Mouse (Mus musculus) megakaryocyte, adult 5-6 weeks (primary cell): ENCODE data around the gene Slc13a1. TPM values are rescaled to one million over a fixed set of nuclear protein-coding genes. Genes with fewer than 3 reads are reported as not detected.
A peak's percentile ranks its signal among the peaks of the same experiment; 100 is the strongest.

Experiments
- ATAC-seq: 2 replicates; pipeline ENCODE4 v1.8.0; 2016; ENCODE audit warnings: mild to moderate bottlenecking, inconsistent platforms; ENCODE audit not compliant: poor library complexity, severe bottlenecking
- total RNA-seq, 2 experiments: library from RNA; stranded (forward) in 1 of 2; stranded (reverse) in 1 of 2; fragments of 153-499, 151-499 nt in 1 of 2; fragments of 221-1000, 200-1000 nt in 1 of 2; gene quantifications; 2 replicates each; pipeline versions ENCODE4 v1.2.3 to v1.2.4; 2015 to 2017

Gene Slc13a1
- total RNA-seq, 2 experiments from 2014 or later, result not detected

DNA sequence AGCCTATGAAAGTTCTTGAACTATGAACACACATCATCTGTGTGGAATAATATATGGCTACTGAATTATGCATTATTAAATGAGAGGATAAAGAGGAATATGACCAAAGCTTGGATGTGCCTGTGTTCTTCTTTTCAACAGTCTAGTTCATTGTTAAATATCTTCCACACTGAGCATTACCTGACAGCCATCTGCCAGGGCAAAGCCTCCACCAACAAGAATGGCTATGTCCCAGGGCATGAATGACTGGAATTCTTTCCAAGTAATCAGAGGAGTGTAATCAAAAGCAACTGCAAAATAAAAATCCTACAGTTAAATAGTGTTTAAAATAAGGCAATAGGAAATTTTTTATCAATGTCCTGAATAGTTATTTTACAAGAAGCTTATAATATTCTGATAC, 70.5 kb downstream of the Slc13a1 start:
- ATAC-seq, result no peak

DNA sequence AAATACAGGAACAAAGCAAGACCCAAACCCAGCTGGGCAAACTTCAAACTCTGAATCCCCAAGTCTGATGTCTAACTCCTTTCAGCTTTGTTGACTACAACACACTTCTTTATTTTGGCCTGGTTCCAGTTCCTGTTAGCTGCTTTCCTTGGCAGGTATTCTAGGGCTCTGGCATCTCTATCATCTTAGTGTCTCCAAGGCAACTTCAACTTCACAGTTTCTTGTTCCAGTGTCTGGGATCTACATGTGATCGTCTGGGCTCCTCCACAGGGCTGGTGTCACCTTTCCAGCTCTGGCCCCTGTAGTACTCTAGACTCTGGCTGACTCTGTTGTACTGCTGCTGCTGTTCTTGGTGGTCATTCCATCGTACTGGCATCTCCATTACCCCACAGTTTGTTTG, 91.8 kb downstream of the Slc13a1 start:
- no peak for ATAC-seq

DNA sequence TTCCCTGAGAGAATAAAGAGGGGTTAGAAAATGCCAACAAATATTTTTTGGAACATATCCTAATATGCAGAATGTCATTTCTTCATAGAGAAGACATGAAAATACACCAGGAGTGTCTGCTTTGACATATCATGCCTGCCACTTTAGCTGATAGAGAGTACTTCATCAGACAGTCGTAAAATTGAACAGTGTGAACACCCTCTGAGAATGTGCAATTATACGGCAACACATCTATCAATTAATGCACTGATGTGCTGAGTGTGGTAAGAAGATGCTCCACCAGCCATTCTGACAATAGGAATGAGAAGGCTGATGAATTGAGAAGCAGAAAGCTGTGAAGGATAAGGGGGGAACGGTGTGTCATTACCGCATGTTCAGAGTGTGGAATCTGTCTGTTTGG, 95.1 kb downstream of the Slc13a1 start:
- no peak for ATAC-seq

DNA sequence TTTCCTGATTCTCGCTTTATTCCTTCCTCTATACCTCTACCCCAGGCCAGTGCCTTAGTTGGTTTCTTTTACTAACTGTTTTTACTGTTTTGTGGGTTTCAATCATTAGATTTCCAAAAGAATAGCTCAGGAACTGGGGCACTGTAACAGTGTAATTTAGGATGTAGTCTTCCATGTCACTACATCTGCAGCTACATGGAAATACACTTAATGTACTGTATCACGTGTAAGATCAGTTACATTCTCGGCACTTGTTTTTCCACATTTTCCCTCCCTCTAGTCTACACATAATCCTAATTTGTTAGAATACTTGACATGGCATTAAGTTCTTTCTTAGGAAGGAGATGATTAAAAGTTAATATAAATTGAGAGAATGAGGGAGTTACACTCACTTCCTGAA, 108.1 kb downstream of the Slc13a1 start:
- no peak for ATAC-seq

DNA sequence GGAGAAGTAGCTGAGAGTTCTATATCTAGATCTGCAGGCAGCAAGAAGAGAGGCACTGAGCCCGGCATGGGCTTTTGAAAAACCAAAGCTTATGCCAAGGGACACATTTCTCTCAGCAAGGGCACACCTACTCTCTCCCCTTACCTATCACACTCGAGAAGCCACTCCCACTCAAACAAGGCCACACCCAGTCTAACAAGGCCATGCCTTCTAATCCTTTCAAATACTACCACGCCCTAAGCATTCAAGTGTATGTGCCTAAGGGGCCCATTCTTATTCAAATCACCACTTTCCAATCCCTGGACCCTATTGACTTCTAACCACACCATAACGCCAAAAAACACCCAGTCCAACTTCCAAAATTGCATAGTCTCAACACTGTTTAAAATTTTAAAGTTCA, 112.8 kb downstream of the Slc13a1 start:
- ATAC-seq, result no peak

DNA sequence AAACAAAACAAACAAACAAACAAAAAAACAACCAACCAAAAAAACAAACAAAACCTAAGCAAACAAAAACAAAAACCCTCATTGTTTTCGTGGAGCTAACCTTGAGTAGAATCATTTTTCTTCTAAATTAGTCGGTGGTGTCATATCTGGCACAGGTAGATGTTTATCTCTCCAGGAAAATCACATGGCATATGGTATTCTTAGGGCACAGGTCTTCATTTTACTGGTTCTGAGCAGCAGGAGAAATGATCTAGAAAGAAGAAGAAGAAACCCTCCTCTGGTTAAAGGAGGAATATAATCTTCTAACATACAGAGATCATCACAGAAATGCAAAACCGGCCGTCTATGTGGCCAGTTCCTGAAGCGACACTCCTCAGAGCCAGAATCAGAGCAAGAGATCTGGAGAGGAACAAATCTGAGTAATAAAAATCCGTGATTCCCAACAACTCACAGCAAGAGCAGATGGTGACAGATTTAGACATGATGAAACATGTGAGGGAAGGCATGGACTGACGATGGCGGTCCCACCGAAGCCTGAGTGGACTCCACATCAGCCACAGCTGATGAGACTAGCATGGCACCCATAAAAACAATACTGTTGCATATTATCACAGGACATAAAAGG, 113.7 kb downstream of the Slc13a1 start:
- no peak for ATAC-seq

DNA sequence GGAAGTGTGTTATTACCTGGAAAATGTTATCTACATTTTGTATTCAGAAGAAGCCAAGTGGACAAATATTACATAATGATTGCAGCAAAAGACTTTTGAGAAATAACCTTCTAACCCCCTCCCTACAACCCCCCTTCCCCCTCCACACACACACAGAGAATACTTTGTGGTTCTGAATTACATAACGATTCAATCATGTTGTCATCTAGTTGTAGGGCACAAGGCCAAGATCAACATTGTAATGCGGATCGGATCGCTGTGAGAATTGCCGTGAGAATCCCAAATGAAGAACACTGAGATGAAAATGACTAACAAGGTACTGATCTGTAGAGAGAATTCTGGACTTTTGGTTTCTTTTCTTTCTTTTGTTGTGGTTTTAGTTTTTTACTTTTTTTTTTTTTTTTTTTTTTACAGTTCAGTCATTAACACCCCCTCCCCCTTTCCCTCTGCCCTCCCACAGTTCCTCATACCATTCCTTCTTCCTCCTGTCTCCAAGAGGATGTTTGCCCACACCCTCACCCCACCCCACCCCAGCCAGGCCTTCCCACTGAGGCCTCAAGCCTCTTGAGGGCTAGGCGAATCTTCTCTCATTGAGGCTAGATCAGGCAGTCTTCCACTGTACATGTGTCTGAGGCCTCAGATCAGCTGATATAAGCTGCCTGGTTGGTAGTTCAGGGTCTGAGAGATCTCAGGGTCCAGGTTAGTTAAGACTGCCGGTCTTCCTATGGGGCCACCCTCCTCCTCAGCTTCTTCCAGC, 120.7 kb downstream of the Slc13a1 start:
- ATAC-seq, result peak; percentile 74

DNA sequence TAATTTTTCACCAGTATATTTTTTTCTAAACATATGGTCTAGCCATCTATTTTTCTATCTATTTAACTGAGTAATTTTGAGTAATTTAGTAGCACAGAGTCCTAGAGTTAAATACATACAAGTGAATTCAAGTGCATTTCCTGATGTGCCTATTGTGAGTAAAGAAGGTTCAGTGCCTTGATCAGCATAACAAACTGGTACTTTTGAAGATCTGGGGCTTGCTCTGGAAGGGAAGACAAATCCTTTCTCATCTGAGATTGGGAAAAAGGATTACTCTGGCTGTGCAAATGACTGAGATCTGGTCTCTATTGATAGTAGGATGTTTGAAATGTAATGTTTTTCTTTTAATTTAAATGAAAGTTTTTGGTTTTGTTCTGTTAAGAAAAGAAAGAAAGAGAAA, 124.4 kb downstream of the Slc13a1 start:
- ATAC-seq, result no peak

Other genes with a start within 250 kb of the Slc13a1 start
- gene Tas2r118, start 198.0 kb downstream of the Slc13a1 start, total RNA-seq (2015), result not detected in 2 replicates
- gene Tas2r118, start 198.0 kb downstream of the Slc13a1 start, total RNA-seq (2017), result not detected in 2 replicates